In genomic region chr7:83050833-83051497, GRCm38 (mm10) we compare ENCODE assay signal across 23 mouse cellular contexts.
A peak's percentile ranks its signal among the peaks of the same experiment; 100 is the strongest.
DNase-seq lines count a peak whose midpoint lies in the region; ATAC-seq lines count a peak whose summit lies in the region.
"Had no signal": no experiment of that assay in that cellular context is flagged by ENCODE, and none has a peak within 500 bp of the region (broad histone marks: within the 10 kb centered on the region; RNA-seq: fewer than 3 reads in every experiment).

No protein-coding gene starts in this region.

- H3K9ac ChIP-seq in midbrain, embryonic 14.5 days (replicated peaks; ENCODE audit: low read length) = no peak overlapping the region
- H3K9ac ChIP-seq: embryonic facial prominence, embryonic 12.5 days; embryonic facial prominence, embryonic 15.5 days; forebrain, postnatal 0 days; heart, embryonic 13.5 days; hindbrain, embryonic 12.5 days; intestine, embryonic 15.5 days had no signal

- H3K27ac ChIP-seq in midbrain, embryonic 10.5 days (replicated peaks) = peak overlapping the region; percentile 23; the same call in 1 of the 2 replicates
- no peak overlapping the region for H3K27ac ChIP-seq in midbrain, embryonic 14.5 days (replicated peaks; ENCODE audit: low read depth, low read length)
- H3K27ac ChIP-seq: embryonic facial prominence, embryonic 12.5 days; embryonic facial prominence, embryonic 15.5 days; gastrocnemius, adult 2 months; heart, embryonic 13.5 days; hindbrain, embryonic 12.5 days; intestine, embryonic 15.5 days had no signal

- no peaks in the 10 kb centered on the region for H3K9me3 ChIP-seq in midbrain, embryonic 10.5 days (replicated peaks)
- H3K9me3 ChIP-seq in midbrain, embryonic 14.5 days (ENCODE audit: control insufficient read depth, low read length) = no peaks in the 10 kb centered on the region
- H3K9me3 ChIP-seq: embryonic facial prominence, embryonic 12.5 days; embryonic facial prominence, embryonic 15.5 days; heart, embryonic 13.5 days; hindbrain, embryonic 12.5 days; intestine, embryonic 15.5 days had no signal

- no peak for DNase-seq in midbrain, embryonic 10.5 days (ENCODE audit: low spot score)
- no peak for DNase-seq in midbrain, embryonic 14.5 days
- DNase-seq in splenic B cell, adult 2 months (ENCODE audit: low read depth, low spot score) = peak; percentile 27
- no peak for DNase-seq in layer of hippocampus, adult 11-12 months (ENCODE audit: low spot score)
- DNase-seq in lung, postnatal 14 days = no peak
- DNase-seq: adrenal gland, adult 8-10 months; adrenal gland, postnatal 25 days; cerebellum, adult 11-12 months; cerebellum, adult 8-10 months; cerebellum, postnatal 10 days; forebrain, postnatal 0 days; gastrocnemius, adult 2 months; gastrocnemius, postnatal 14 days; heart, adult 18-20 months had no signal

- no peaks in the 10 kb centered on the region for H3K36me3 ChIP-seq in midbrain, embryonic 10.5 days
- H3K36me3 ChIP-seq in midbrain, embryonic 14.5 days (ENCODE audit: control insufficient read depth, insufficient read depth, low read length) = no peaks in the 10 kb centered on the region
- H3K36me3 ChIP-seq in splenic B cell, adult 2 months (ENCODE audit: control insufficient read depth, insufficient read depth, low read length, poor library complexity, severe bottlenecking) = no peaks in the 10 kb centered on the region
- H3K36me3 ChIP-seq: embryonic facial prominence, embryonic 12.5 days; embryonic facial prominence, embryonic 15.5 days; heart, embryonic 13.5 days; hindbrain, embryonic 12.5 days; intestine, embryonic 15.5 days had no signal

- H3K4me1 ChIP-seq in midbrain, embryonic 10.5 days = peaks cover 13% of the 10 kb centered on the region
- H3K4me1 ChIP-seq in midbrain, embryonic 14.5 days (ENCODE audit: control insufficient read depth, insufficient read depth, low read length) = no peaks in the 10 kb centered on the region
- H3K4me1 ChIP-seq: intestine, embryonic 15.5 days had no signal

- no peaks in the 10 kb centered on the region for H3K27me3 ChIP-seq in midbrain, embryonic 10.5 days (ENCODE audit: low read depth, poor library complexity, severe bottlenecking)
- no peaks in the 10 kb centered on the region for H3K27me3 ChIP-seq in midbrain, embryonic 14.5 days (ENCODE audit: control insufficient read depth, insufficient read depth, low read length)
- H3K27me3 ChIP-seq in splenic B cell, adult 2 months (ENCODE audit: control insufficient read depth, insufficient read depth, low read length, poor library complexity, severe bottlenecking) = no peaks in the 10 kb centered on the region
- H3K27me3 ChIP-seq: embryonic facial prominence, embryonic 12.5 days; embryonic facial prominence, embryonic 15.5 days; heart, embryonic 13.5 days; hindbrain, embryonic 12.5 days; intestine, embryonic 15.5 days had no signal

- no peak for ATAC-seq in midbrain, embryonic 14.5 days (ENCODE audit: low FRiP score, low TSS enrichment)
- peak; percentile 90 for ATAC-seq in granulocyte monocyte progenitor cell, adult 5-6 weeks (replicated peaks; ENCODE audit: poor library complexity, severe bottlenecking)
- ATAC-seq: activated CD4-positive, CD25-positive, alpha-beta regulatory T cell, adult 4 months; forebrain, embryonic 14.5 days; hindbrain, embryonic 16.5 days; intestine, embryonic 15.5 days had no signal

- 97% methylated on average over 6 of the region's 6 CpGs for WGBS in midbrain, embryonic 10.5 days
- 93% methylated on average over 6 of the region's 6 CpGs for WGBS in midbrain, embryonic 14.5 days

- no peak overlapping the region for H3K4me3 ChIP-seq in midbrain, embryonic 10.5 days
- H3K4me3 ChIP-seq in midbrain, embryonic 14.5 days (replicated peaks; ENCODE audit: low read depth, low read length) = no peak overlapping the region
- H3K4me3 ChIP-seq: embryonic facial prominence, embryonic 12.5 days; embryonic facial prominence, embryonic 15.5 days; gastrocnemius, adult 2 months; heart, embryonic 13.5 days; hindbrain, embryonic 12.5 days; intestine, embryonic 15.5 days had no signal

- H3K4me2 ChIP-seq in midbrain, embryonic 14.5 days (ENCODE audit: low read length) = no peak overlapping the region
- H3K4me2 ChIP-seq: embryonic facial prominence, embryonic 12.5 days; embryonic facial prominence, embryonic 15.5 days; heart, embryonic 13.5 days; hindbrain, embryonic 12.5 days; intestine, embryonic 15.5 days had no signal
